Mouse (Mus musculus) induced T-regulatory cell, adult 2 months (primary cell): ENCODE results near the gene Prkcb.

Experiments
- DNase-seq: peaks from one replicate; pipeline ENCODE4 v3.0.0-alpha.2; 2012; ENCODE audit warnings: low read depth

Prkcb gene

DNA sequence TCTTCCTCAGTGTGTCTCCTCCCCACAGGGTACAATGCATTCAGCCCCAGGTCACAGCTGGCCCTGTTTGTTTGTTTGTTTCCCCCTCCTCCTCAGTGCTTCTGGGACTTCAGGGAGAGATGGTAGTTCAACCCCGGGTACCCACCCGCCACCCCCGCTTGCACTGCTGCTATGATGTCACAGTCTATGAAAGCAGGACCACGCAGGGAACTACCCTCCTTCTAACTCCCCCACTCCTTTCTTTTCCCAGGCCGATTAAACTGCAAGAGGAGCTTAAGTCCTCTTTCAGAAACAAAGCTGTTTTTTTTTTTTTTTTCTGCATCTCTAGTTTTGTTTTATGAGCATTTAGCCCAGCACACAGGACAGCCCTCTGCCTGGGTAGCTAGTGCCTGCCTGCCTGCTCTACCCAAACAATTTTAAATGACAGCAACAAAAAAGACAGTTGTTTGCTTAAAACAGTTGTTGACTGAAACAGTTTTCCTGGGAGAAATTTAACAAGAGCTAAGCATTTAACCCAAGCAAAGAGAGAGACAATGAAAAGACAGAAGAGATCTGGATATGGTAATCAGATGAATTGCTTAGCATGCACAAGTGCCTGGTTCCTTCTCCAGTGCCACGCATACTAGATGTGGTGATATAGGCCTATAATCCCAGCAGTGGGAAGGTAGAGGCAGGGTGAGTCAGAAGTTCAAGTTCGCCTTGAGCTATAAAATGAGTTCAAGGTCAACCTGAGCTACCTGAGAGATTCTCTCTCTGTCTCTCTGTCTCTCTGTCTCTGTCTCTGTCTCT lies 232.5 kb downstream of the Prkcb start:
- no peak for DNase-seq

DNA sequence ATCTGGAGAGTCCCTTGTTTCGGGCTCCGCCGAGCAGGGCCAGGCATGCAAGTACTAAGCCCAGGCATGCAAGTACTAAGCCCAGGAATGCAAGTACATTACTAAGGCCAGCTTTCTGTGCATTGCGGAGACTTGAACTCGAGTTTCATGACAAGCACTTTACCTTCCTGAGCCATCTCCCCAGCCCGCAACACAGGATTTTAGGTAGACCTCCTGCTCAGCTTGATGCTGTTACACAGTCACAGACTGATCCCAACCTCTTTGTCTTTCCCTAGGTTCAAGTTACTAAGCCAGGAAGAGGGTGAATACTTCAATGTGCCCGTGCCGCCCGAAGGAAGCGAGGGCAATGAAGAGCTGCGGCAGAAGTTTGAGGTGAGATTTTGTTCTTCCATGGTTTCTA lies 239.7 kb downstream of the Prkcb start:
- DNase-seq: no peak

DNA sequence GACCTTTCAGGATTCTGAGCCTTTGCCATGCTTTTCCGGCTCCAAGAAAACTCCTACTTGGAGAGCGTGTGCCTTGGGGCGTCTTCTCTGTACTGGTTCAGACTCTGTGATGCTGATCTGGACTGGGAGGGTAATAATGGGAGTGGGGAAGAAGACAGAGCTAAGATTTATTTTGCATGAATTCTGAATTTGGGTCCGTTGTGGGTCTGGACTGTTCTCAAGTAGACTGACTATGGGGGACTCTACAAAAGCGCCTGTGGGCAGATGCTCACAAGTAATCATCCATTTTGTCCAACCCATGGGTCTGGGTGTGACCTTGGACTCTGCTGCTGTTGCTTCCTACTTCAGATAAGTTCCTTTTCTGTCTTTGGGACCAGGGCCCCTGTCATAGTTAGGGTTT lies 240.1 kb downstream of the Prkcb start:
- DNase-seq: no peak

DNA sequence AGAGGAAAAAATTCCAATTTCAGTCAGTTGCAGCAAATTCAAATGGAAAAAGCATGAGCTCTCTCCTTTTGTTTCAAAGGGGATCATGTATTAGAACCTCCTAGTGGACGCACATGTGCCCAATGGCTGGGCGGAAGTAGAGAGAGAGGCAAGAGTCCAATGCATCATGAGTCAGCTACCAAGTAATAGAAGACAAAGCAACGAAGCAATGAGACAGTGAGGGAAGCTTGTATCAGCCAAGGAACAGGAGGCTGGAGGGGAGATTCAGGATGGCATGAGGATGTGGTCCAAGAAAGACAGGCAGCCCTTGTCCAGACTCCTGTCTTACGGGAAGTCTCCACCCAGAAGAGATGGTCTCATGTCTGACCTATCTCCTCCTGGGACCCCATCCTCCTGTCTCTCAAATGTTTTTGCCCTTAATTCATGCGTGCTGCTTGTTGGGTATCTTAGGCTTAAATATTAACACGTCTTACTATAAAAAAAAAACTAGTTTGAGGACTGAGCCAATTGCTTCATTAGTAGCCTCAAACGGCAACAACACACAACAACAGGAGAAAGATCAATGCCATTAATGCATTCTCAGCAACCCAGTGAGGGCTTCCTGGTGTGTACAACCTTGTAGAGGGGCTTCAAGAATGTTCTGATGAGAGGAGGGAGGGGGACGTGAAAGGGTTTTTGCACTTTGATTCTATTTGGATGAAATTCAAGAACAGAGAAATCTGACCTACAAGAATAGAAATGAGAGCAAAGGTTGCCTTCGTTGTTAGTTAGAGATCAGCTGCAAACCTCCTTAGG lies 245.2 kb downstream of the Prkcb start:
- no peak for DNase-seq

DNA sequence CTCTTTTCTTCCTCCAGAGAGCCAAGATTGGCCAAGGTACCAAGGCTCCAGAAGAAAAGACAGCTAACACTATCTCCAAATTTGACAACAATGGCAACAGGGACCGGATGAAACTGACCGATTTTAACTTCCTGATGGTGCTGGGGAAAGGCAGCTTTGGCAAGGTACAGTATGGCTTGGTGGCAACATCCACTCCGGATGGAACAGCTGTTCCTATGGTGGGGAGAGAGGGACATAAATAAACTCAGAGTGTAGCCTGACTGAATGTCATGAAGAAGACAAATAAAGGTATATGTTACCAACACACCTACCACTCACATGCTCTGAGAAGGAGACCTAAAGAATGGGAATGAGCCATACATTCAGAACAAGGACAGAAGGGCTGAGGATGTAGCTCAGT lies 256.1 kb downstream of the Prkcb start:
- no peak for DNase-seq

DNA sequence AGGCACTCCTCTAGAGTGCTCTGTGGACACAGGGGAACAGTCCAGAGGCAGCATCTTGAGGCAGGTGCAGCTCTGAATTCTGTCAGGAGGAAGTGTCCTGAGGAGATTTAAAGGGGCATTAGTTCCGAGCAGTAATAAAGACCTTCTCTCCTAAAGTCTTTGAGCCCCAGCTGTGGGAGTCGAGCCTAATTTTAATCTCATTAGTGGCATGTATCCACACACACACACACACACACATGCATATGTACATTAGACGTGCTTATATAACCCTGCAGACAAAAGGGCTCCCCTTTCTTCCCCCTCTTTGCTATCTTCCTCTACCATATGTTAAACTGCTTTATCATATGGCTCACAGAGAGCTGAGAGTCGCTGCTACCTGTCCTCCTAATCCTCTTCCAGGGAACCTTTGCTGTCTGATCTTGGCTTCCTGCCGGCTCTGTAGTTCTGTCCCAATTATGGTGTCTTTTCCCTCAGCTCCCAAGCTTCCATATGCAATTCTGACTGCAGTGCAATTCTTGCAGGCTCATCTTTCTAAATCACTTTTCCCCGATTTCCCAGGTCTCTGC lies 268.1 kb downstream of the Prkcb start:
- DNase-seq: no peak

DNA sequence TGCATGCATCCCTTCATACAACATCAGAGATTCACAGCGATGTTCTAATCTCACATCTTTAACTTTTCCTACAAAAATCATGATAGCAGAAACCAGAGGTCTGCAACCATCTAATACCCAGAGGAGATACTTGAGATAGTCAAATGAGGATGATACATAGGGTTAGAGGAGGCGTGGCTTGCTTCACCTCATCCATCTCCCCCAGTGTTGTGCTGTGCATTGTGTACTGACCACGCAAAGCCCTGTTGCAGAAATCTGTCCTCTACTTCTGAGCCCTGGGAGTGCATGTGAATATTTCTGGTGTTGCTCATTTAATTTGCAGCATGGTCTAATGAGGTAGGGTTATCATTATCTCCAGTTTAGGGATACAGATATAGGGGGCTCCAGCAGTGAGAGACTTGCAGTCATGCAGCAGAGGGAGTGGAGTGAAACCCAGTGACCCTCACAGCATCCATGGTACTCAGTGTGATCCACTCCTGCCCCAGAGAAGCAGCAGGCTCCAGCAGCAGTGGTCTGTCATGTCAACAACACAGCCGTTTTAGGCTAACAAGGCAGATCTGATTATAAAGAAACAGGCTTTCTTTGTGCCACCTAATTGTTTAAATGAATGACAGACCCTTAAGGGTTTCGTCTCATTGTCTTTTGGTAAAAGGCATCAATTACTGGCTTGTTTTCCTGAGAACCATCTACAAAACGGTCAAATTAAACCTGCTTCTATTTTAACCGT lies 269.7 kb downstream of the Prkcb start:
- no peak for DNase-seq

DNA sequence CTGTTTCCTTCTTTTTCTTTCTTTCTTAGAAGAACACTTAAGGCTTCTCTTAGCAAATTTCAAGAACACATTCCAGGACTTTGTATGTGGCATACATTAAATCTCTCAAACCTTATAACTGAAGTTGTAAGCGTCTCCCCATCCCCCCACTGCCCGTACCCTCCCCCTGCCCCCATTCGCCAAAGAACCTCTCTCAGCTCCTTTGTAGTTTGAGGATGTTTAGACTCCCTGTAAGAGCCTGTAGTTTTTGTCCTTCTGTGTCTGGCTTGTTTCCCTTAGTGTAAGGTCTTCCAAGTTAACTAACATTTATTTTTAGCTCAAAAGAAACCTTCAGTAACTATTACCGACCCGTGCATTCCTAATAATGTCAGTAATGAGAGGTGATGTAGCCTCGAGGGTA lies 270.4 kb downstream of the Prkcb start:
- no peak for DNase-seq

DNA sequence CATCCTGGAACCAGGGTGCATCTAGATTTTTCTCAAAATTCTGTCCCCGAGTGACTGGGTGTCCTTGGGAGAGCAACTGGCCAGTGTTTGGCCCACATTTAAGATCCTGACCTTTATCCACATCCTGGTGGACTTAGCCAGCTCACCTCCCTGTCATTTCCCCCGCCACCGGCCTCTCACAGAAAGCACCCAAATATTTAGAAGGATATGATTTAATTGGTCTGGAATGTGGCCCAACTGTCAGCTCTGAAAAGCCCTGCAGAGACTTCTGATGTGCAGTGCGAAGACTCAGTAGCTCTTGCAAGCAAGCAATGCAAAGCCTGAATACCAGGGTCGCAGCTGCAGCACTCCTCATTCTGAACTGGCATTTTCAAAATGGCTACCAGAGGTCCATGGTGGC lies 274.0 kb downstream of the Prkcb start:
- DNase-seq: no peak

DNA sequence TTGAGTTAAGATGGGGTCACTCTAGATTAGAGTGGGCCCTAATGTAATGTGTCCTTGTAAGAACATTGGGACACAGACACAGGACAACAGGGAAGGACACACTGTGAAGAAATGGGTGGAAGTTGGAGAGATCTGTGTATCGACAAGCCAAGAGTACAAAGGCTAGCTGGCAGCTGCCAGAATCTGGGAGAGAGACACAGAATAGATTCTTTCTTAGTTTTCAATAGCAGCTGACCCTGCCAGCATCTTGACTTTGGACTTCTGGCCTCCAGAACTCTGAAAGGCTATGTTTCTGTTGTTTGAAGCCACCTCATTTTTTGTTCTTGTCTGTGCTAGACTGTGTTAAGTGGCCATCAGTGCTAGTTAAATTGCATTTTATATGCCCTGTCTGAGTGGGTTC lies 276.8 kb downstream of the Prkcb start:
- no peak for DNase-seq

DNA sequence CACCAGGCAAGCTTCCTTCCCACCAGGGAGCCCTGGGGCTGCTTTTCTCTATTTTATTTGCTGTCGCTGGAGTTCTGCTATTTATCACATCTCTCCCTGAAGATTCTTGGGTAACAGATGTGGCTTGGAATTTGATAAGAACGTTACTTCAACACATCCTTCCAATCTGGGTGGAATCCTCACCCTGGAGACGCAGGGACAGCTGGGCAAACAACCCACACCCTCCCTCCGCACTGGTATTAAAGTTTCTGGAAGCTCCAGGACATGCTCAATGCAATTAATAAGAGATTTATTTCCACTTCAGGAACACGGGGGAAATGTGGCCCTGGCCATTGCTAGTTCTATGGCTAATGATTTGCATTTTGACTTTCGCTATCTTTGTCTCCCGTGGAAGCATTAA lies 277.5 kb downstream of the Prkcb start:
- no peak for DNase-seq

DNA sequence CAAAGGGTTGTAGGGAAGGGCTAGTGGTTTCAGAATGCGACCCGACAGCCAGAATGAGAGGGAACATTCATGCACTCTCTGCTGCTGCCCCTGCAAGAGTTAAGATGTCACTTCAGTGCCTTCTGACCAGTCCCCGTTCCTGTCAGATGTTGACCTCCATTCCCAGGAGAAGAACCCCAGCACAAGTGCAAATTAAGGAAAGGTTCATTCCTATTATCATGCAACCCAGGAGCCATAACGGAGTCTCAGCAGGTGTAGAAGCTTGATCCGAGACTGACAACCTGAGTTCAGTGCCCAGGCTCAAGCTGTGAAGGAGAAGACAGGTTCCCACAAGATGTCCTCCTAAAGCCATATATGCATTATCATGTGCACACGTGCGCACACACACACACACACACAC lies 280.2 kb downstream of the Prkcb start:
- no peak for DNase-seq

DNA sequence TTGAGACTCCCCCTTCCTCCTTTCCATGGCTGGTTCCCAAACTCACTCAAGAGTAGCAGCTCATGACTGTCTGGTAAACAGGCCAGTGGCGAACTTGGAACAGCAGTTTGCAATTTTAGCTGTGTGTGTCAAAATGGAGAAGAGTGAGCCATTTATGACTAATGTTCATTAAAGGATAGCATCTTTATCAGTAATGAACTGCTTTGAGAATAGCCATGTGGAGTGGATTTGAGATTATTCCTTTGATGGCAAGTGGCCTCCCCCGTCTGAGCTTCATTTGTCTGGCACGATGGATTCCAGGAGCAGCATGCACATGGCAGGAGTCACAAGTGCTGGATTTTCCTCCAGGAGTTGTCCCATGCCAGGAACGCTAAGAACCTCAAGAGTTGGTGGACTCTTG lies 281.9 kb downstream of the Prkcb start:
- no peak for DNase-seq

DNA sequence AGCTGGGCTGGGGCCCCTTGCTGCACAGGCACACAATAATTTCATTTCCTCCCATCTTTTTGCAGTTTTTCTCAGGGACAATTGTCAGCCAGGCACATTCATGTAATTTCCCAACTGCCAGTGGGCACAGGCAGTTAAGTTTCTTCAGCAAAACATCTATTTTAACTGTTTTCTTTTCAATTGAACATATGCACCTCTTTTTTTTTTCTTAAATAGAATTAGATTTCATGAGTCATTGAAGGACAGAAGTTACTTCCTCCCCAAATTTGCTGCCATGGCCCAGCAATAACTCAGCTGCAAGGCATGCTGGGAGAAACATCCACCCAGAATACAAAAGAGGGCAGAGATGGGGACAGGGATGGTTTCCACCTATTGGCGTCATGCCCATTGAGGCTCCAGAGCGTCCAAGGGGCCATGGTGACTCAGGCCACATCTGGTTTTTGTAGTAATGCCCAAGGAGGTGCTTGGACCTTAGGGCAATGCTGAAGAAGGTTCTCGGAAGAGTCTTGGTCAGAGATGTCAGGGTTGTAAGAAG lies 284.6 kb downstream of the Prkcb start:
- no peak for DNase-seq

DNA sequence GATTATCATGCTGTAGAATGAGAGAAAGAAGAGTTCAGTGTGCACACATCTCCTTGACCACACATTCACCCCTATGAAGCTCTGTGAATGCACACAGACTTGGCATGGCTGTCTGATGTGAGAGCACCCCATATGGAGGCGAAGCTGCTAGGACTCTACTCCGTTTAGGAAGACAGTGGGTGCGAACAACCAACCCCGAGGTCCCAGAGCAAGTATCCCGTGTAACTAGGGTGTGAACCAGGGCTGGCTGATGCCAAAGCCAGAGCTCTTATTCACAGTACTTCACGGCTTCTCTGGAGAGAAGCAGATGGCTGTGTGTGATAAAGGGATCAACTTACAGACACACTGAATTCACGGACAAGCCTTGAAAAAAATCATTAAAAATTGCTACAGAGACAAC lies 285.9 kb downstream of the Prkcb start:
- DNase-seq: no peak

DNA sequence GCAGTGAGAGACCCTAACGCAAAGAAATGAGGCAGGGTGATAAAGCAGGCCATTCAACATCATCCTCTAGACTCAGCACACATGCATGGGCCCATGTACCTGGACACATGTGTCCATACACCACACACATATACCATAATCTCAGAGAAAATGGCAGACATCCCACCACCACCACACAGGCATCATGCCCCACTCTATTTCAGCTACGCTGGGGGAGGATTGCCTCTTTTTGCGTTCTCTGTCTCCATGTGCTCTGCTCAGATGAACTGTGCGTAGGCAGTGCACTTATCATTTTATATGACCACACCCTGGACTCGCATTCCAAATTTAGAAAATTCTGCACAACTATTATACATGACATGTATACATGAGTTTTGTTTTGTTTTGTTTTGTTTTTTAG lies 286.5 kb downstream of the Prkcb start:
- no peak for DNase-seq

DNA sequence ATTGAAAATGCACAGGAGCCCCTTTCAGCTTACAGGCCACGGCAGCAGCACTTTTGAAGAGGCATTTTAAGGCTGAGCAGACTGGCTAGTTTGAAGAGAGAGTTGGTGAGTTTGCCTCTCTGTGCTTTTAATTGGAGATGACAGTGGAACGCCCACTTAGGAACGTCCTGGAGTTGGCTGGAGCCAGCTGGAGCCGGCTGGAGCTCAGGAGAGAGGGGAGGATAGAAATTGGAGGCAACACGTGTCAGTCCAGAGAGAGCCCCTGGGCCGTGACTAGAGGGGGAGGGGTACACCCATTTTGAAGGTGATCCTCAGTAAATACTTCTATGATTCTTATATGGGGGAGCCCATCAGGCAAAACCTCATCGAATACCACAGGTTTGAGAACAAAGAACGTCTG lies 287.0 kb downstream of the Prkcb start:
- DNase-seq: no peak

DNA sequence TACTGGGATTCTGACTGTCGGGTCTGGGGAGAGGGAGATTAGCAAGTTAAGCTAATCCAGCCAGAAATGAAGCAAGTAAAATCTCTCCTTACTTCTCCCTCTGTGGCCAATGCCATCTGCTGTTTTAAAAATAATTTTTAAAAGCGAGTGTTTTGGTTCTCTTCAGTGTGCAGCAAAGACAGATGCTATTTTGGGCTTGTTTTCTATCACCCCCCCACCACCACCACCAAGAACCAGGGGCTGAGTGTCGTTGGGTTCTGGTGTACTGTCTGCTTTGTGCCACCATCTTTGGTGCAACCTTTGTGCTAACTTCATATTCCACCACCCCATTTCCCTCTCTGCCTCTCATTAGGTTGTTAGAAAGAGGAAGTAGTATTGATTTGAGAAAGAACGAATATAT lies 289.0 kb downstream of the Prkcb start:
- no peak for DNase-seq

DNA sequence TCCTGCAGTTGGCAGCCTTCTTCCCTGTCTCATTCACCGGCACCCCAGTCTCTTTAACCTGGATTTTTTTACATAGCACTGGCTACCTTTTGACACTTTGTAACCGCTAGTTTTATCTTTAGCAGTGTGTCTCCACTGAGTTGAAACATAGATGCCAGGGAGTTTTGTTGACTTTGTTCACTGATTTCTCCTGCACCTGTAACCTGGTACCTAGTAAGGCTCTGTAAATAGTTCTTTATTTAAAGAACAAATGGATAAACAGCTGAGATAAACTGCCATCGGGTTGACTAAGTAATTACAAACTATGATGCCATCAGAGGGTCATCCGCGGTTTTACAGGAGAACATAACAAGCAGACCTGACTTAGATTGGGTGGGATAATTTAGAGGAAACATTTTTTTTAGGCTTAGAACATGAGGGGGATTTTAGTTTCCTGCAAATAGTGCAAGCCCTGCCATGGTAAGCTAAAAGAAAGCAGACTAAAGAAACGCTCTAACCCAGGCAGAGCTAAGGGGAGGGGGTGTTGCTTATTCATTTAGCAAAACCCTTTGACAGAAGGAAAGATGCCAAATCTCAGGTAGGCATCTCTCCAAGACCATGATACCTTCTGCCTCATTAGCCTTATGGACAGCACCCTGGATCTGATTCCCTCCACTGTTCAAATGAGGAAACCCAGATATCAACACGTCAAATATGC lies 291.1 kb downstream of the Prkcb start:
- no peak for DNase-seq

DNA sequence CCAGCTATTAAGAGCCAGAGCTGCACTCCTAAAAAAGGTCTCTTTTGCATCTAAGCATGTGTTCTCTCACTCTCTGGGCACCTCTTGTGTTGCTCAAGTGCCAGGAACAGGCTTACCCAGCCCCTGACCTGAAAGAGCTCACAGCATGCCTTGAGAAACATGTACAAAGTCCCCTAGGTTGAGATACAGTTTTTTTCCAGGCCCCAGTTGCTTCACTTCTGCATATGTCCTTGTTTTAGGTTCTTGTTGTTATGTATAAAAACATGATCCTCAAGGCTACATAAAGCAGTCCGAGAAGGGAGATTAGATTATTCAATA lies 291.6 kb downstream of the Prkcb start:
- DNase-seq: no peak

DNA sequence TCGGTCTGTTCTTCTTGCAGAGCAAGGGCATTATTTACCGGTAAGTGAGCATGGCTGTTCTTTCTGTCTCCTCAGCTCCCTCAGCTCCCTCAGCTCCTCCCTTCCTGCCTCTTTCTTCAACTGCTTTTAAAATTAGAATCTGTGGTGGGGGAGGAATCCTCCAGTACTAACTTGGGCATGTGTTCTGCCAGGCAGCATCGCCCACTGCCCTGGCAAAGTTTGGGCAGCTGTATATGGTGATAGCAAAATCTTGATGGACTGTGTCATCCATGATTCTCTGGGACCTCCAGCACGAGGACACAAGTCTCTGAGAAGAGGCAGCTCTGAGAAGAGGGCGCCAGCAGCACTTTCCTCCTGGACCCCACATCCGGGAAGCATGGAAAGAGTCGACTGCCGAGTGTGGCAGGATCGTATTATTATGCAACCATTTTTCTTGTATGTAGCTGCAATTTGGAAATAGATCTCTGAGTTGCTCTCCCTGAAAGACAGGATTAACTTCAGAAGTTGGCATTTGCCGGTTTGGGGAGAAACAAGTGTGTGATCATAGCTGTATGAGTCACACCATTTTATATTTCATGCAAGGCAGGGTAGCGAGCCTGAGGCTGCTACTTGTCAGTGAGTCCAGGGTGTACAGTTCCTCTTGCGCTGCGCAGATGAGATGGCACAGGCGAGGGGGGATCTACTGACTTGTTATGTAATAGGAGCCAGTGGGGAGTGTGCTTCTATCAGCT lies 296.0 kb downstream of the Prkcb start:
- no peak for DNase-seq
